Mouse (Mus musculus) adrenal gland, adult 18-20 months (tissue): Measurements from ENCODE around the gene Cep68. TPM values are rescaled to one million over a fixed set of nuclear protein-coding genes. Genes with fewer than 3 reads are reported as not detected.

Experiments
- DNase-seq, 2 experiments: peaks; one replicate each; pipeline ENCODE4 v3.0.0; 2021 to 2022; ENCODE audit warnings: low spot score in 2 of 2
- total RNA-seq, 2 experiments: library from RNA; stranded (reverse); gene quantifications; 1 replicate in 1 of 2; 2 replicates in 1 of 2; pipeline ENCODE4 v1.2.3; 2021

The Cep68 gene
- total RNA-seq, 2 experiments from 2014 or later = 18.9 to 20.9 TPM

DNA sequence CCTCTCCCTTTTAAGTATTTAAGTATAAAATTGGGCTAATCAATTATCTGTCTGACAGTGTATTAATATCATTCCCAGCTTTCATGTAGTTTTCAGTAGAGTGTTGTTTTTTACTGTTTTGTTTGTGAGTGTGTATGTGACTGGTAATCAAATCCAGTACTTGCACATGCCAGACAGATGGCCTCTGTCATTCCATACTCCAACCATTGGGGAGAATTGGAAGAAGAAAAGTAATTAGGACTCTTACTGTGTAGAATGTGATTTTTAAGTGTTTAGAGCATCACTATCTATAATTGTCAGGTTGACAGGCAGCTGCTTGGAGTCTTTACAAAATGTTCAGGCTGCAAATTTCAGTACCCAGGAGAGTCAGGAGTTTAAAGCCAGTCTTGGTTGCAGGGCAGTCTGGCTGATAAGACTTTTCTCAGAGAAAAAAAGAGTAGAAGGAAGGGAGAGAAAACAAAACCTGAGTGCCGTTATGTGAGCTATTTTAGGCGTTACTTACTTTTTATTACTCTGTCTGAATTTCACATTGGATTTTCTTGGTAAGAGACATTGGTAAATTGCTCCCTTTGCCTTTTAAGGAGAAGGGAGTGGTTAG is 42.5 kb downstream of the Cep68 start:
- DNase-seq = no peak

DNA sequence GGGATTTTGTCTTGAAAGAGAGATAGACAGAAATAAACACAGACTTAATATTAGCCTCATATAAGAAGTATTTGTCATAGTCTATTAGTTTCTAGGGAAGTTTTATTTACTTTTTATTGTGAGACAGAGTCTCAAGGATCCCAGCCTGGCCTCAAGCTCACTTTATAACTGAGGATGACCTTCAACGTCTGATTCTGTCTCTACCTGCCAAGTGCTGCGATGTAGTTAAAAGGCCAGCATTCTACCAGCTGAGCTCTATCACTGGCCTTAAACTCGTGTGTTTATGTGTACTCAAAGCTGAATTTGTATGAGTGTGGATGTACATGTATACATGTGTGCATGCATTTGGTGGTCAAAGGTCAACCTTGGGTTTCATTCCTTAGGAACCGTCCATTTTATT is 43.7 kb downstream of the Cep68 start:
- DNase-seq = no peak

DNA sequence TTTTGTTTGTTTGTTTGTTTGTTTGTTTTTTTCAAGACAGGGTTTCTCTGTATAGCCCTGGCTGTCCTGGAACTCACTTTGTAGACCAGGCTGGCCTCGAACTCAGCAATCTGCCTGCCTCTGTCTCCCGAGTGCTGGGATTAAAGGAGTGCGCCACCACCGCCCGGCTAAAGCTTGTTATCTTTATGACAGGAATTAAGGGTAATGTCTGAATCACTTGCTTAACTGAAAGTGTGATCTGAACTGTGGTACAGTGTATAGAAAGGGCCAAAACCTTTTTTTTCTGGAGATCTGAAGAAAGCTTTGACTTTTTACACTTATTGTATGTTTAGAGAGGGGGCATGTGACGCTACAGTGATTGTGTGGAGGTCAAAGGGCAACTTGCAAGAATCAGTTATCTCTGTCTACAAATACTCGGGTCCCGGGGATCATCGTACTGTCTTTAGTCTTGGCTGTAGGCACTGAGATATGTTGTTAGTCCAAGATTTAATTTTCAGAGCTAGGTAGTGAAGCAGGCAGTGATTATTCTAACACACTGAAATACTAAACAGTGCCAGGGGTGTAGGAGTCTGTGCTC is 44.3 kb downstream of the Cep68 start:
- no peak for DNase-seq

DNA sequence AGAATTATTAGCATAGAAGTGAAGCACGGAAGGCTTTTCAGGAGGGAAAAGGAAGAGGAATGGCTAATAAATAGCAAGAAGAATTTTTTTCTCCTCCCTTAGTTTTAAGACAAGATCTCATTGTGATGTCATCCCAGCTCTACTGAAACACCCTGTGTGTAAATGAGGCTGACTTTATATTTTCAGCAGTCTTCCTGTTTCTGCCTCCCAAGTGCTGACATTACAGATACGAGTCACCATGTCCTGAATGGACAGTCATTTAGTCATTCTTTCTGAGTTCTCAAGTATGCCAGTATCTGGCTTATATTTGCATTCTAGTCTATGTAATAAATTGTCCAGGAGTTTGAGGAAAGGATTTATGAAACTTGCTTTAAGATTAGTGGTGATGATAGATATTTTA is 44.9 kb downstream of the Cep68 start:
- no peak for DNase-seq

DNA sequence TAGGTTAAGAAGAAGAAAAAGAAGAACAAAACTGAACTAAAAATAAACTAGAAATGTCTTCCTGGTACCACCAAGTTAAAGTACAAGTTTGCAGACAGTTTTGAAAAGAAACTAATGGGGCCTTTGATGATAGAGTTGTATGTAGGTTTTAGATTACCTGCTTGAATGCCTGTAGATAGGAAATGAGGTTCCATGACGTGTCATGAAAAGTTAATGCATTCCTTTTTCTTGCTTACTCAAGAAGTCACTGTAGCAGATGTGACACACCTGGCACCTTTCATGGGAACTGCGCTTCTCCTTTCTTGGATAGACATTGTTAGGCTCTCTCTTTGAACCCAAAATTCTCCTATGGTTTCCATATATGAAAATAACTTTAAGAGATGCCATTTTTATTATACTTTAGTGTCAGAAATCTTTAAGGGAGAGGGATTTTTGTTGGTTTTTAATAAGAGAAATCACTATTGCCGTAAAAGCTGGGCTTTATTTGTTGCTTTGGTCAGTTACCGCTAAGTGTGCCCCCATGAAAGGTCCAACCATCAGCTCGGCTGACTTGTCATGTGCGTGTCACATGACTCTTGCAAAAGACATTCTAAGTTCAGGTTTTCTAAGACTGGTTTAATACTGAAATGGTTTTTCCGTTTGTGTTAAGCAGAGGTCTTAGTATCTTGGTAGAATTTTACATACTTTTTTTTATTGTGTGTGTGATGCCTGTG is 46.8 kb downstream of the Cep68 start:
- no peak for DNase-seq

DNA sequence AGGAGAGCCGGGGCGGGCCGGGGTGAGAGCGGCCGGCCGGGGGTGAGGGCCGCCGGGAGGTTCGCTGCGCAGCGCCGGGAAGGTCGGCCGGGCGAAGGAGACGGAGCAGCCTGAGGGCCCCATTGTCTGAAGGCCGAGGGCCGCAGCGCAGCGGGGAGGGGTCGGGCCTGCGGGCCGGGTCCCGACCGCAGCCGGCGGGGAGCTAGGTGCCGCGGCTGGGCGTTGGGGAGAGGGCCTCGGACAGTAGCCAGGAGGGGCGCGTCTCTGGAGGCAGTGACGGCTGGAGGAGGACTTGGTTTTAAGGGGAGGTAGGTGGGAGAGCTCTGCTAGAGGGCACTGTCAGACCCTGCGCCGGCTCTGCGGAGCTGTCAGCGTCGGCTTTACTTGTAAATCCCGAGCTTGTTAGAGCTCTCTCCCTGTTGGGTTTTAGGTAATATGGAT is 47.5 kb downstream of the Cep68 start:
- peak in 1 of 2 experiments; percentile 60 for DNase-seq

DNA sequence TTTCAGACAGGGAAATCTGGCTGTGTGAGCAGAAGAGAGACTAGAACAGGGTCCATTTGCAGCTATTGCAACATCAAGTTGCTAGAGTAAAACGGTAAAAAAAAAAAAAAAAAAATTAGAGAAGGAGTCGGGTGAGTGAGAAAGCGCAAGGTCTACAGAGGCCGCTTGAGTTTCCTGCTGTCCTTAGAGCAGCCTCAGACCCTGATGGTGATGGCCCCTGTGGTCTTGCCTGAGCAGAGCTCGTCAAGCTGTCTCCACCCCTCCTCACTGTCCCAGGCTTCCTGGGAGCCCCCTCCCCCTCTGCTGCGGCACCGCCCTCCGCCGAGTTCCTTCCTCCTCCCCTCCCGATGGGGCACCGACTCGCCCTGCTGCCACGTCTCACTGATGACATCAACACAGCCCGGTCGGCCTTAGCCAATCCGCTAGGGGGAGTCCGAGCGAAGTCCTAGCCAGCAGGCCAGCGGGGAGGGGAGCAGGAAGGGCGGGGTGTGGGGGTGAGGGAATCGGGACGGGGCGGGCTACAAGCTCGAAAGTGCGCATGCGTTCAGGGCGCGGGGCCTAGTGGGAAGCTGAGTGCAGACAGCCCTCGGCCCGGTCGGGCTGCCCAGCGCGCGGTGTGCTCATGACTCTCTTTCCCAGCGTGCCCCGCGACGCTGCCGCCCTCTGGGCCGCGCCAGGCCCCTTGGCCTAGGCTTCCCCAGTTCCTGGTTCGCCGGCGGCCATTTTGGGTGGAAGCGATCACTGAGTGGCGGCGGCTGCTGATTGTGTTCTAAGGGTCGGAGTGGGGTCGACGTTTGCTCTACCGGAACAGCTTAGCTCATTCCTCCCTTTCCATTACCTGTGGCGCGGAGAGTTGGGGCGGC is 48.3 kb downstream of the Cep68 start, which contains the start of gene Rab1a:
TSS of gene Rab1a (plus strand) at position 720 of the 863 bp plus-strand sequence.
- DNase-seq = peak; percentile 99 to 100

DNA sequence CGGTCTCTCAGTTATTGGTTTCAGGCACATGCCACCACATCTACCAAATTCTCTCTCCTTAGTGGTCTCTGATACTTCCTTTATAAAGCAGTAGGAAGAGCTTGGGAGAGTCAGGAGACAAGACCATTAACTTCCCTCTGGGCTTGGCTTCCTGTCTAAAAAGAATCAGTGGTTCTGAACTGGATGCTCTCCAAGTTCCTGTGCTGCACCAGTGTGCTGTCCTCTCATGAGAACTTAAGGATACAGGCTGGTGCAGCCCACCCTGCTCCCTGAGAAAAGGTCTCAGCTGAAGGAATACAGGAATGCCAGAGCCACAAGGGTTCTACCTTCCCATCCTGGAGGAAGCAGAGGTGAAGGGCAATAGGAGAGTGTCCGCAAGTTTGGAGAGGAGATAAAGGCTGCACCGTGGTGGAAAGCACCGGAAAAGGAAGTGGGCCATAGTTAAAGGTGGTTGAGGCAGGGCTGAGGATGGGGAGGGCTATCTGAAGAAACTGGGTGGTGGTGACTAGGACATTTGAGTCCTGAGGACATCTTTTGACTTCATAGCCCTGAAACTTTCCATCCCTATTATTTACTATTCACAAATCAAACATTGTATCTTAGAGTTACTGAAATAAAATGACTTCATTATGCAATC is 56.0 kb downstream of the Cep68 start:
- DNase-seq = no peak

DNA sequence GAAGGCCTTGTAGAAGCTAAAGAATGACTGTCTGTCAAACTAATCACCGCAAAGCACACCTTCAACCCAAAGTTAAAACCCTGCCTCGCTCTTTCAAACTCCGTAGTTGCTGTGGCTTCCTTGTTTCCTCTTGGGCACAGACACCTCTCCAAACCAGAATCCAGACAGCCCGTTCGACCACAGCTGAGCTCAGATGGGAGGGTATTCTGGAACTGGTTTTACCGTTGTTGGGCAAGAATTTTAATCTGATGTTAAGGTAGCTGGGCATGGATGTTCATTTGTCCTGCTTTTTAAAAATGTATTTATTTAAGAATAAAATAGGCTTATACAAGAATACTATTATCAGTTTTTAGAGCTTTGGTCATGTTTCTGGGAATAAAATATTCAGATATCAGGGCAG is 62.0 kb downstream of the Cep68 start:
- DNase-seq = no peak

Other genes with a start within 250 kb of the Cep68 start
- gene Actr2, start 136.5 kb downstream of the Cep68 start, total RNA-seq = 100 to 1,000 TPM; 125 to 151 TPM
- 100 to 1,000 TPM; 179 to 185 TPM for gene Rab1a, start 48.0 kb downstream of the Cep68 start, total RNA-seq
- 1 to 10 TPM; 6.3 to 9.7 TPM for gene Slc1a4, start 83.3 kb upstream of the Cep68 start, total RNA-seq